Mouse (Mus musculus) bone marrow, adult 2 months (tissue): ENCODE measurements around the gene Vti1b. TPM values are rescaled to one million over a fixed set of nuclear protein-coding genes. Genes with fewer than 3 reads are reported as not detected.

Experiments
- H3K27ac ChIP-seq: fragments of 200-500 bp; 2 replicates; pipeline ENCODE4 v1.5.1; 2012; ENCODE audit warnings: low read depth, mild to moderate bottlenecking, control low read depth, inconsistent platforms, low read length; ENCODE audit not compliant: control insufficient read depth, poor library complexity, insufficient read depth
- H3K4me1 ChIP-seq: fragments of 200-500 bp; 2 replicates; pipeline ENCODE4 v1.6.1; 2011; ENCODE audit warnings: low read length; ENCODE audit not compliant: control insufficient read depth, insufficient read depth
- H3K4me3 ChIP-seq: fragments of 200-500 bp; replicated peaks from 2 replicates; pipeline ENCODE3; 2011; ENCODE audit warnings: mild to moderate bottlenecking, low read depth, low read length, control low read depth; ENCODE audit not compliant: control insufficient read depth
- CTCF ChIP-seq: fragments of 200-500 bp; IDR thresholded peaks from 2 replicates; pipeline ENCODE4 v1.5.1; 2011; ENCODE audit warnings: low read length, control low read depth; ENCODE audit not compliant: control insufficient read depth, insufficient read depth
- POLR2A ChIP-seq: fragments of 200-500 bp; IDR thresholded peaks from 2 replicates; pipeline ENCODE4 v1.6.1; 2011; ENCODE audit warnings: low read depth, mild to moderate bottlenecking, control low read depth, low read length, borderline replicate concordance; ENCODE audit not compliant: control insufficient read depth
- WGBS: fragments of 180-500 bp; shearing (Covaris S2); methylation state at CpG from one replicate; pipeline ENCODE4 v1.1.7; 2018; 5-methylcytosine and 5-hydroxymethylcytosine counted together
- polyA plus RNA-seq: library from polyadenylated mRNA; stranded (reverse); fragments of >200 nt; gene quantifications from 2 replicates; pipeline ENCODE4 v1.2.4, GENCODE M21; 2011; ENCODE audit warnings: low replicate concordance; ENCODE audit not compliant: missing spikeins, insufficient read depth, insufficient read length

The Vti1b gene
- polyA plus RNA-seq, 1 experiment, result 74.5 TPM

GRCm38 (mm10) chr12:79131706-79132460 lies 40.6 kb downstream of the Vti1b start:
- WGBS, result 17% methylated on average over 5 of the region's 5 CpGs
- peak overlapping the region; percentile 48; the same call in 1 of the 2 replicates for H3K27ac ChIP-seq
- no peaks in the 10 kb centered on the region; the same call in 1 of the 2 replicates for H3K4me1 ChIP-seq
- H3K4me3 ChIP-seq, result peak overlapping the region; percentile 66
- TF ChIP-seq POLR2A, result no peak
- TF ChIP-seq CTCF, result no peak

DNA sequence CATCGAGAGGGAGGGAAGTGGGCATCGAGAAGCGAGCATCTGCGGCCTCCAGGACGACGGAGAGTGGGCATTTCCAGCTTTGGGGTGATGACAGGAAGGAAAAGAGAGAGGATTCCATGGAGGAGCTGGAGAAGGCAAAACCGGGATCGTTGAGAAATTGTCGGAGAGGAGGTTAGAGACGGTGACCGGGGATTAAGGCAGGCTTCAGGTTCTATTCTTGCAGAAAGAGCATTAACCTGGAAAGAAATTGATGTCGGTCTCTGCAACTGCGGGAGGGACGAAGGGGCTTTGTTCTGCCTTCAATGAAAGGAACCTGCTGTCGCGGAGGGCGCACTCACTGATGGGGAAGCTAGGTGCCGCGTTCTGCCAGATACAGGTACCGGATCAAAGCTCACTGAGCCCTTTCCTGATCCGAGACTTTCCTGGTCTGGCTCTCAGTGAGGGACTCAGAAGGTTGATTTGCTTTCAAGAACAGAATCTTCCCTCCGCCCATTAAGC lies 41.2 kb downstream of the Vti1b start:
- Histone ChIP-seq H3K27ac (peak overlapping the region; percentile 2), H3K4me3 (peak overlapping the region; percentile 66), H3K4me1 (no peaks in the 10 kb centered on the region; the same call in 1 of the 2 replicates)
- 3% methylated on average over 22 of the region's 22 CpGs for WGBS
- TF ChIP-seq CTCF (no peak), POLR2A (no peak)

DNA sequence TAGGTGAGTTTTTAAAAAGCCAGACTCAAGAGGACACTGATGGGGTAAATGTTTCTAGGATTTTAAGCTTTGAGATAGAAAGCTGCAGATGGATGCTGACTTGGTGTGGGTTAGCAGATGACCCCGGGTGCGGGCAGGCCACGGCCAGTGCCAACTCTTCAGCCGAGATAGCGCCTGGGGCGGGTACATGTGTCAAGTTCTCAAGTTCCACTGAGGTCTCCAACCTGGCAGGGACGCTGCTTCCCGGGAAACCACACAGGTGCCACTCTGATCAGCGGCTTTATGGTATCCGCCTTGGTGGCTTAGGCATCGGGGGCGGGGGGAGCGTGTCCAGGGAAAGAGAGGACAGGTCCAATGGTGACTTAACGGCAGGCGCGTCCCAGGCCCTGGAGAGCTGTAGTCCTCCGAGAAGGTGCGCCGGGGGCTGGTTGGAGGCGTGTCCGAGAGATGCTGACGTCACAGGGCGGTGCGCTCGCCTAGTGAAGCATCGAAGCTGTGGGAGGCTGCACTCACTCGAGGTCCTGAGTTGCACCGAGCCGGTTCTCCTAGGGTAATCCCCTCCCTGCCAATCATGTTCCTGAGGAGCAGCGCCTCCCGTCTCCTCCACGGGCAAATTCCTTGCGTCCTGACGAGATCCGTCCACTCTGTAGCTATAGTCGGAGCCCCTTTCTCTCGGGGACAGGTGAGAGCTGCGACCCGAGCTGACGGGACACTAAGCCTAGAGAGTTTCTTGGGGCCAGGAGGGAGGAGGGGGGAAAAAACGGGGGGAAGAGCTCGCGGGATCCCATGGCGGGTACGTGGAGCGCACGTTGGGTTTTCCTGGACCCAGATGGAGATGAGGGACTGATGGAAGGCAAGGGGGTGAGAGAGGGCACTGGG lies 41.9 kb downstream of the Vti1b start, which contains the start of gene Arg2:
Gene Arg2, plus strand, starts transcription at position 479 of the 879 bp plus-strand sequence.
- H3K27ac ChIP-seq, result peak within 1 kb of the TSS; percentile 2
- TF ChIP-seq POLR2A, result peak; percentile 18; the same call in 1 of the 2 replicates
- TF ChIP-seq CTCF, result no peak
- peak within 1 kb of the TSS; percentile 66 for H3K4me3 ChIP-seq
- H3K4me1 ChIP-seq, result no peaks in the 10 kb centered on the region; the same call in 1 of the 2 replicates
- 1% methylated on average over 47 of the region's 47 CpGs for WGBS

GRCm38 (mm10) chr12:79122820-79123219 lies 49.6 kb downstream of the Vti1b start:
- no peak overlapping the region for H3K4me3 ChIP-seq
- TF ChIP-seq CTCF, result no peak
- TF ChIP-seq POLR2A, result no peak
- H3K4me1 ChIP-seq, result no peaks in the 10 kb centered on the region
- WGBS, result 33% methylated on average over 3 of the region's 3 CpGs
- H3K27ac ChIP-seq, result no peak overlapping the region

DNA sequence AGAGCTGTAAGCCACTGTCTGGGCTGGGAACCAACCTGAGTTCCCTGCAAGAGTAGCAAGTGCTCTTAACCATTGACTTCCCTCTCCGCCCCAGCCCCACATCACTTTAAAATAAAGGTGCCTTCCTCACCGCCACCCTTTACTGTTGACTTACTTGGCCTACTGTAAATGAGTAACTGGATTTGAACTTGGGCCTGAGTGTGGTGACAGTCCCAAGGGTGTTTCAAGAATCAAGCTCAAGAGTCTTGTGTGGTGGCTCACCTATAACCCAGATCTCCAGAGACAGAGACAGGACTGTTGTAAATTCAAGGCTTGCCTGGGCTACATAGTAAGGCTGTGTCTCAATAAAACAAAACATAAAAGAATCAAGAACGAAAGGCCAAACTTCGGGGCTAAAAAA lies 53.5 kb downstream of the Vti1b start:
- Histone ChIP-seq H3K4me1 (no peaks in the 10 kb centered on the region), H3K27ac (no peak overlapping the region), H3K4me3 (no peak overlapping the region)
- WGBS, result 81% methylated on average over 4 of the region's 4 CpGs
- TF ChIP-seq CTCF, result no peak
- TF ChIP-seq POLR2A, result no peak

Other genes with a start within 250 kb of the Vti1b start
- gene Tmem229b, start 165.0 kb downstream of the Vti1b start, polyA plus RNA-seq, result 6.2 and 18.7 TPM in 2 replicates
- gene Plekhh1, start 143.5 kb downstream of the Vti1b start, polyA plus RNA-seq, result 0.36 and 1.1 TPM in 2 replicates
- 0.57 and 3.6 TPM in 2 replicates for gene Pigh, start 83.0 kb downstream of the Vti1b start, polyA plus RNA-seq
- gene Arg2, start 41.9 kb downstream of the Vti1b start, polyA plus RNA-seq, result 3.0 and 14.9 TPM in 2 replicates
- 6.4 and 9.3 TPM in 2 replicates for gene Rdh11, start 19.6 kb upstream of the Vti1b start, polyA plus RNA-seq
- 10.4 and 28.6 TPM in 2 replicates for gene Rdh12, start 36.2 kb upstream of the Vti1b start, polyA plus RNA-seq
- gene Zfyve26, start 123.6 kb upstream of the Vti1b start, polyA plus RNA-seq, result 15.1 and 33.5 TPM in 2 replicates
- 2.0 and 2.3 TPM in 2 replicates for gene Rad51b, start 124.6 kb upstream of the Vti1b start, polyA plus RNA-seq